Mouse (Mus musculus) hematopoietic stem cell, adult 5-6 weeks (primary cell): ENCODE measurements around the gene Hoxb3. TPM values are rescaled to one million over a fixed set of nuclear protein-coding genes. Genes with fewer than 3 reads are reported as not detected.

Source experiments
- ATAC-seq, 2 experiments: fragments of 125-278 bp in 1 of 2; replicated peaks in 1 of 2; 2 replicates each; pipeline ENCODE4 v1.8.0; 2016 to 2017; ENCODE audit warnings: inconsistent platforms in 2 of 2, mild to moderate bottlenecking in 2 of 2, moderate number of reproducible peaks in 2 of 2, low read depth in 1 of 2, moderate TSS enrichment in 1 of 2; ENCODE audit not compliant: low FRiP score in 2 of 2, poor library complexity in 2 of 2, severe bottlenecking in 2 of 2, insufficient read depth in 1 of 2, low TSS enrichment in 1 of 2
- total RNA-seq: library from RNA; stranded (forward); fragments of 172-1452, 232-1000 nt; gene quantifications from 2 replicates; pipeline ENCODE4 v1.2.3, GENCODE M21; 2017

Gene Hoxb3
- total RNA-seq, 1 experiment from 2014 or later, result 9.4 TPM

- peak; percentile 83 to 87 for ATAC-seq
These were observed 11.4 kb upstream of the Hoxb3 start for GRCm38 (mm10) chr11:96311520-96312417.

GRCm38 (mm10) chr11:96313134-96313533, 10.0 kb upstream of the Hoxb3 start:
- ATAC-seq, result no peak

GRCm38 (mm10) chr11:96313806-96314428, 9.2 kb upstream of the Hoxb3 start:
- no peak for ATAC-seq

GRCm38 (mm10) chr11:96314671-96315343, 8.3 kb upstream of the Hoxb3 start:
- ATAC-seq, result peak; percentile 14 to 30; a peak in 1 of 4 replicates

- no peak for ATAC-seq
These were observed 7.8 kb upstream of the Hoxb3 start for GRCm38 (mm10) chr11:96315344-96315681.

GRCm38 (mm10) chr11:96316696-96317607, 6.2 kb upstream of the Hoxb3 start:
- ATAC-seq, result no peak

GRCm38 (mm10) chr11:96317608-96318367, 5.3 kb upstream of the Hoxb3 start, which contains the start of gene Hoxb4:
Gene Hoxb4, plus strand, starts transcription at chr11:96318267.
- no peak for ATAC-seq

- ATAC-seq, result peak; percentile 70 to 73; a peak in 3 of 4 replicates
These were observed 4.6 kb upstream of the Hoxb3 start for GRCm38 (mm10) chr11:96318368-96319070.

- no peak for ATAC-seq
These were observed 3.8 kb upstream of the Hoxb3 start for GRCm38 (mm10) chr11:96319071-96319902.

GRCm38 (mm10) chr11:96319910-96320309, 3.2 kb upstream of the Hoxb3 start:
- peak; percentile 14 to 24; a peak in 1 of 4 replicates for ATAC-seq

- no peak for ATAC-seq
These were observed 2.4 kb upstream of the Hoxb3 start for GRCm38 (mm10) chr11:96320688-96321087.

- ATAC-seq, result no peak
These were observed 1.3 kb upstream of the Hoxb3 start for GRCm38 (mm10) chr11:96321846-96322245.

- no peak for ATAC-seq
These were observed 388 bp upstream of the Hoxb3 start for GRCm38 (mm10) chr11:96322738-96323137.

GRCm38 (mm10) chr11:96324125-96324524, 999 bp downstream of the Hoxb3 start:
- ATAC-seq, result no peak

- no peak for ATAC-seq
These were observed 1.8 kb downstream of the Hoxb3 start for GRCm38 (mm10) chr11:96324965-96325364.
